Mouse (Mus musculus): ENCODE results near the gene Blcap.

Blcap gene

DNA sequence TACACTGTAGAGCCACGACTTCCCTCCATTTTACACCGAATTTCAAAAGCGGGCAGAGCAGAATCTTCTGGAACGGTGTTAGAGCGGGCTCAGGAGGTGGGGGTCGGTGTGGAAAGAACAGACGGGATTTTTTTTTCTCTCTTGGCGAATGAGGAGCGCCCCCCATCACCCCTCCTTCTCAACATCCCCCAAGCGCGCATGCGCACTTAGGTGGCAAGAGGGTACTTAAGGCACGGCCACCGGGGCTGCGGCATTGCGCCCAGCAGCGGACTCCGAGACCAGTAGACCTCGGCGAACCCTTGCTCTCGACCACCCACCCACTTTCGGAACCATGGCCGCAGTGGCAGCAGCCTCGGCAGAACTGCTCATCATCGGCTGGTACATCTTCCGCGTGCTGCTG is 11.2 kb downstream of the Blcap start, which contains the start of gene Nnat:
Nnat (plus strand) TSS at position 221 of the 400 bp plus-strand sequence.
- no peak for DNase-seq (ENCODE audit: low read depth, low spot score)

- DNase-seq (ENCODE audit: low read depth, low spot score) = no peak
These were observed 11.6 kb downstream of the Blcap start for GRCm38 (mm10) chr2:157559440-157559839.

DNA sequence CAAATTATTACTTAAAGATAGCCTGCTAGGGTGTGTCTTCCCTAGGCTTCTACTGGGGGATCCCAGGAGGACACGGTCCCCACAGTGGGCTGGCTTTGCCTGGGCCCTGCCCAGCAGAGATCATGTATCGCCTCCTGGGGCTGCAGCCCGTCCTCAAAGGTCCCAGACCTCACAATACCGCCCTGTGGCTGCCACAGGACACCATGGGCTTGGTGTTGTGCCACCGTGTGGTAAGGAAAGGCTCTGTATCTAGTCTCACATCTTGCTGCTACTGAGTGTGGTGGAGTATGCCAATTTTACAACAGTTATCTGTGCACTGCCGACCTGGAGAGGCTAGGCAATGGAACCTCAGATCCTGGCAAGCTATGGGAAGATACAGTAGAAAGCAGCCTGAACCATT is 12.6 kb downstream of the Blcap start:
- no peak for DNase-seq (ENCODE audit: low read depth, low spot score)

GRCm38 (mm10) chr2:157558051-157558450 is 13.0 kb downstream of the Blcap start:
- DNase-seq (ENCODE audit: low read depth, low spot score) = no peak

- DNase-seq (ENCODE audit: low read depth, low spot score) = no peak
These were observed 14.9 kb downstream of the Blcap start for GRCm38 (mm10) chr2:157556074-157556698.

GRCm38 (mm10) chr2:157552158-157552886 is 18.8 kb downstream of the Blcap start:
- DNase-seq (ENCODE audit: low read depth, low spot score) = no peak

DNA sequence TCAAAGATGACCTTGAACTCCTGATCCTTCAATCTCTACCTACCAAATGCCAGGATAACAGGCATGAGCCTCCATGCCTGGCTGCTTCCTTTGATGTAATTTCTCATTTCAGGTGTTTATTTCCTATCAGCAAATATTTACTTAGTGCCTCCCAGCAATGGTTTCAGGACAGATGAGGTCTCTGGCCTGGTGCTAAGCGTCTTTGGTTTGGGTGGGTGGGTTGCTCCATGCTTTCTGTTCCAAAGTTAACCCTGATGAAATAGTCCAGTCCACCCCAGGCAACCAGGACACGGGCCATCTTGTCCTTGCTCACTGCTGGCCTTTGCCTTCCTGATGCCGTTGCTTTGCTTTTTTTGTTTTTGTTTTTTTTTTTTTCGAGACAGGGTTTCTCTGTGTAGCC is 20.8 kb downstream of the Blcap start:
- no peak for DNase-seq (ENCODE audit: low read depth, low spot score)

GRCm38 (mm10) chr2:157546686-157547085 is 24.4 kb downstream of the Blcap start:
- DNase-seq (ENCODE audit: low read depth, low spot score) = no peak

- no peak for DNase-seq (ENCODE audit: low read depth, low spot score)
These were observed 26.7 kb downstream of the Blcap start for GRCm38 (mm10) chr2:157544333-157544888.

- DNase-seq (ENCODE audit: low read depth, low spot score) = no peak
These were observed 28.7 kb downstream of the Blcap start for GRCm38 (mm10) chr2:157542415-157542814.

- DNase-seq (ENCODE audit: low read depth, low spot score) = no peak
These were observed 29.4 kb downstream of the Blcap start for GRCm38 (mm10) chr2:157541631-157542030.

DNA sequence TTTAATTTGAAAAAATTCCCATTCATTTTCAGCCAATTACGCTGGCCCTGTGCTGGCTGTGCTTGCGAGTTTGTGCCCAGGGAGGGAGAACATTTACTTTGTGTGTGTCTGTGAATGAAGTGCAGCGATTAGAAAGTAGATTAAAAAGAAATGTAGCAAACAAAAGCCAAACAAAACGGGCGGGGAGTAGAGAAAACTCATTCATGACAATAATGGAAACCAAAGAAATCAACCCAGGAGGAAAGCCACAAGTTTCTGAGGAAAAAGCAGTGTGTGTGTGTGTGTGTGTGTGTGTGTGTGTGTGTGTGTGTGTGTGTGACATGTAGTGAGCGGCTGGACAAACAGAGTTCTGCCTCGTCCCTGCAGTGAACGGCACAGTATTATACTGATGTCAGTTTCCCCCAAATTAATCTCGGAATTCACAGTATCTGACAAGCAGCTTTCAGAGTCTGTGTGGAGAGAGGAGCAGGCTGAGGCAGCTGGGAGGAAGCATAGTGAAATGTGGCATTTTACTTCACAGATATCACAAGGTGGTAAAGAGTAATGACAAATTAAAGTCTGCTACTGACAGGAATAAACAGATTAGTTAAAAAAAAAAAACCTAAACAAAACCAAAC is 30.0 kb downstream of the Blcap start:
- DNase-seq (ENCODE audit: low read depth, low spot score) = no peak

DNA sequence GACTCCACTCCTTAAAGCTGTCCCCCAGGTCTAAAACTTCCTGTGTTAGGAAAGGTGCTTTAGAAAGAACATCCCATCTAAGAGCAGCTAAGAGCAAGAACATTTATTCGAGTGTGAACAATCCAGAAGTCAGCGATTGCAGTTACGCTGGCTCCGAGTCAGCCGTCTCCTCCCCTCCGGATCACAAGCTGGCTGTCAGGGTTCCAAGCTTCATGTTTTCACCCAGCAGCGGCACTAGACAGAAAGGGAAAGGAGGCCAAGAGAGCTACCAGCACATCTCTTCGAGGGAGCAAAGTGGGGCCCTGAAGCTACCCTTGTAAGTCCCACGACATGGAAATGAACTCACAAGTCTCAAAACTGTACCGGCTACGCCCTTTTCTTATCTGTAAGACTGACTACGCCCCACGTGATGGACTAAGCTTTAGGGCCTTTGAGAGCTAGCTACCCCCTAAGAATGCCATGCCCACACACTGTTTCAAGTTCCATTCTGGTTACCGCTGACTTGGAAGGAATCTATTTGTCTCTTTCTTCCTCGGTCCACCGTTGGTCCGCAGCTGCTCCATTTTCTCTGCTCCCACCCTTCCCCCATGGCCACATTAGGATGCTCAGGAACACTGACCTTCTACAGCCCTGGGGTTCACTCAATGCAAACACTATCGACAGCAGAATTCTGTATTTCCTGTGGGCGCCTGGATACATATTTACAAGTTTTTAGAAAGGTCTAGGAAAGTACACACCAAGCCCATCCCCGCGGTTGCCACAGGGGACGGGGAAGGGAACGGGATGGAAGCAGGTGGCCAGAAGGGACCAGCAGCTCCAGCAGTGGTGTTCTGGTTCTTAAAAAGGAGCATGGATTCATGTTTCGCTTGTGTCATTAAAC is 30.8 kb downstream of the Blcap start:
- no peak for DNase-seq (ENCODE audit: low read depth, low spot score)

DNA sequence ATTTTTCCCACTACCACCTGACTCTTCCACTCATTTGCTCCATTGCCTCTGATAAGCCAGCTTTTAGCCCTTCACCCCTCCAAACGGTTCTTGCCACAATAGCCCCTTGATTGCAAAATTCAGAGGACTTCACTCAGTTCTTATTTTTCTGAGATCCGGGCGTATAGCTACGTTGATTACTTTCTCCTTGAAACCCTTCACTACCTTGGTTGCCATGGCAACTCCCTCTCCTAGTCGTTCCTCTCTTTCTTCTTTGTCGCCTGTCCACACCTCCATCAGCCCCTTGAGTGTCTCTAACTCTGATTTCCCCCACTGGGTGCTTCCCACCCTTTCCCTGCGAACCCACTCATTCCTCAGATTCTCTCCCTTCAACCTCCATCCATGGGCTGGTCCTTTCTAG is 34.0 kb downstream of the Blcap start:
- no peak for DNase-seq (ENCODE audit: low read depth, low spot score)

DNA sequence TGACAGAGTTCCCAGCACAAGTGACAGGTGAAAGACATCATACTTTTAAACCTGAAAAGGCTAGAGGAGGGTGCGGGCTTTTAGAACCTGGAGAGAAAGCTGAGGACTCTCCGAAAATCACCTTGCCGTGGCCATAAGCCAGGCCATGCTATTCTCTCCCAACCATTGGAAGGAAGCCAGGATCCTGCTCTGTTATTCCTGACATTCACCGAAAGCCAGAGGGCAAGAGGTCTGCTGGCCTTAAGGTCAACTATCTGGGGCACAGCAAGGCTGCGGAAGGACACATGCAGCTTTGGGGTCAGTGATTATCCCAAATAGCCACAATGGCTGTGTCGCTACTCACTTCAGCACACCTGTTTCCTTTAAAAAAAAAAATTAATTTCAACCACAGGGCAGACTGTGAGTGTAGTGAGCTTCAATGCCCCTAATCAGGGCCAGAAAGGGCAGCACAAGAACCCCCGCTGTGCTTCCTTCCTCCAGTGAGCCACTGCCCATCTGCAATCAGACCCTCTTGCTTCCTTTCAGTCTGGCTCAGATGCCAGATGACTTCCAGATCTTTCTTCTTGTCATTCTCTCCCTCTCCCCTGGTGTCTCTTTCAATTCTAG is 34.5 kb downstream of the Blcap start:
- no peak for DNase-seq (ENCODE audit: low read depth, low spot score)

DNA sequence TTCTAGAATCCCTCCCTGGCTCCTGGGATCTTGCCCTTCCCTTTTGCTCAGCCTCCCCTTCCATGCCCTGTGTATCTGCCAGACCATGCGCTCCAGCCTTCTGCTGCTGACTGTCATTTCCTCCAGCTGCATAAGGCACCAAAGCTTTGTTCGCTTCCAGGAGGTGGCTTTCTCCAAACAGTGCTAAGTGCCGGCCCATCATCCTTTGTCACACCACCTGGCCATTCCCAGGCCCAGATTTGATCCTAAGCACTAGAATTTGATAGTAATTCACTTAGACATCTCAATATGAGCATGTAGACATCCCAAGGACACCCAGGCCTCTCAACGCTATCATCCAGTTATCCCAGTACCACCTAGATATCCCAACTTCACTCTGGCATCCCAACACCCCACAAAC is 36.9 kb downstream of the Blcap start:
- no peak for DNase-seq (ENCODE audit: low read depth, low spot score)

- DNase-seq (ENCODE audit: low read depth, low spot score) = no peak
These were observed 39.2 kb downstream of the Blcap start for GRCm38 (mm10) chr2:157531681-157532426.

DNA sequence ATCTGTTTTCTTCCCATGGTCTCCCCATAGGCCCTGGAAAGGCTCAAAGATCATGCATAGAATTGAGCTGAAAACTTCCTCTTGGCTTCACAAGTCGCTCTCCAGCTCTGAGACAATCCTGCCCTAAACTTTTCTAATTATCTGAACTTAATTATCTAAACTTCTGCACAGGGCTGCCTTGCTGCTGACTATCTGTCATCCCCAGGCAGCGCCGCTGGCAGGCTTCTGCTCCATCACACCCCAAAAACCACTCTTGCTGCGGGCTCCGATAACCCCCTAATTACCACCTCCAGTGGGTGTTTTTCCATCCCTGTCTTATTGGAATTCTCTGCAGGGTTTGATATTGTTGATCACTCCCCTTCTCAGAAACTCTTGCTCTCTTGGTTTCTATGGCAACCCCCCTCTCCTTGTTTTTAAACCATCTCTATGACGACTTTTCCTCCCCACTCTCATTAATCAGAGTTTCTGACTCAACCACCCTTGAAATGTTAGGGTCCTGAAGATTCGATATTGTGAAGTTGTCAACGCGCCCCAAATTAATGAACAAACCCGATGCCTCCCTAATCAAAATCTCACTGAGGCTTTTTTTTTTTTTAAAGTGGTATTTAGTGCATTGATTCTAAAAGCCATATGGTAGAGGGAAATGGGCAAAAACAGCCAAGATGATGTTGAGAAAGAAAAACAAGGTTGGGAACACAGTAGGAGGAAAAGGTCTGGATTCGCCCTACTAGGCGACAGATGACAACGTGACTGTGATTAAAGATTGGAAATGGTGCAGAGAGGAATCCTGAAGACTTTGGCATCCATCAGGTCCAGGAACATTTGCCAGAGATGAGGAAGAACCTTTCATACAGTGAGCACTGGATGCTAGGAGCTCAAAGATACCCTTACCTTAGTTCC is 40.8 kb downstream of the Blcap start:
- DNase-seq (ENCODE audit: low read depth, low spot score) = no peak

DNA sequence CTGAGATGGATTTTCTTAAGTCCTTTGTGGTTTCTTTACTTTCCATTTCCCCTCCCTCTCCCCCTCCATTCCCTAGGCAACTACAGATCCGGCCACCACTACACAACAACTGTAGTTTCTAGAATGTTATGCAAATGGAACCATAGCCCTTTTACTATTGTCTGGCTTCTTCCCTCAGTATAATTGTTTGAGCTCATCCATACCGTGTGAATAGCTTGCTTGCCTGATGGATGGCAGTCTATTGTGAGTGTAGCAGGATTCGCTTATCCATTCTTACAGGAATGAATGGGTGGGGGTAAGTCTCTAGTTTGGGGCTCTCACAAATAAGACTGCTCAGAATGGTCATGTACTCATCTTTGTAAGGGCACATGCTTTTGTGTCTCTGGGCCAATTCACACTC is 48.5 kb downstream of the Blcap start:
- no peak for DNase-seq (ENCODE audit: low read depth, low spot score)

All from A20 (cell line).